Mouse (Mus musculus): ENCODE measurements around the gene Hspd1. TPM values are rescaled to one million over a fixed set of nuclear protein-coding genes. Genes with fewer than 3 reads are reported as not detected.
"Not testable (repeated sequence)": the region's sequence is repeated elsewhere in the genome, so short reads cannot be mapped to it uniquely, and the experiment has no call there.

Gene Hspd1
- polyA plus RNA-seq, 1 experiment = 118 TPM

GRCm38 (mm10) chr1:55130190-55130916, 42.3 kb upstream of the Hspd1 start:
- no peak for TF ChIP-seq POLR2A (IDR thresholded peaks at IDR 0.05; ENCODE audit: borderline replicate concordance, insufficient read depth, low read length)
- no peak for TF ChIP-seq CTCF (IDR thresholded peaks at IDR 0.05; ENCODE audit: borderline replicate concordance, insufficient read depth, low read depth, low read length)
- peaks cover 4% of the 10 kb centered on the region for H3K4me1 ChIP-seq (ENCODE audit: control insufficient read depth, insufficient read depth, low read length)
- 63% methylated on average over 10 of the region's 10 CpGs for WGBS
- H3K27ac ChIP-seq (ENCODE audit: insufficient read depth, low read length) = peak overlapping the region; percentile 81
- H3K4me3 ChIP-seq (replicated peaks; ENCODE audit: insufficient read depth, low read depth, low read length) = peak overlapping the region; percentile 59
- no peaks in the 10 kb centered on the region for H3K27me3 ChIP-seq (ENCODE audit: control insufficient read depth, insufficient read depth, low read length)
- DNase-seq = peak in 1 of 2 experiments; percentile 18

DNA sequence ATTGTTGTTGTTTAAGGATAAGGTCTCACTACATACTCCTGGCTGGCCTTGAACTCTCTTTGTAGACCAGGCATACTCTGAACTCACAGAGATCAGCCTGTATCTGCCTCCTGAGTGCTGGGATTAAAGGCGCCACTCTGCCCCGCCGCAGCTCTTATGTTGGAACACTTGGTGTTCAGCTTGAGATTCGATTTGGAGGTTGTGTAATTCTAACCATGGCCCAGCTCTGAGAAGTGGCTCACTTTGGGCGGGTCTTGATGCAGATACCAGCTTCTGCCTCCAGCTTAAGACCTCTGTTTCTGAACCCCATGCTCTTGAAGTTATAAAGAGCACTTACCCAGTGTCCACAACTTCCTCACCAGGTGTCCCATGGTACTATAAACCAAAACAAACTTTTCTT, 41.7 kb upstream of the Hspd1 start:
- Histone ChIP-seq H3K27ac (ENCODE audit: insufficient read depth, low read length) (no peak overlapping the region), H3K4me3 (replicated peaks; ENCODE audit: insufficient read depth, low read depth, low read length) (no peak overlapping the region), H3K27me3 (ENCODE audit: control insufficient read depth, insufficient read depth, low read length) (no peaks in the 10 kb centered on the region), H3K4me1 (ENCODE audit: control insufficient read depth, insufficient read depth, low read length) (peaks cover 4% of the 10 kb centered on the region)
- WGBS = 92% methylated on average over 5 of the region's 5 CpGs
- DNase-seq = no peak
- TF ChIP-seq CTCF (IDR thresholded peaks at IDR 0.05; ENCODE audit: borderline replicate concordance, insufficient read depth, low read depth, low read length) (no peak), POLR2A (IDR thresholded peaks at IDR 0.05; ENCODE audit: borderline replicate concordance, insufficient read depth, low read length) (no peak)

- not testable (repeated sequence) for H3K4me3 ChIP-seq (replicated peaks; ENCODE audit: insufficient read depth, low read depth, low read length); H3K27ac ChIP-seq (ENCODE audit: insufficient read depth, low read length); H3K4me1 ChIP-seq (ENCODE audit: control insufficient read depth, insufficient read depth, low read length); H3K27me3 ChIP-seq (ENCODE audit: control insufficient read depth, insufficient read depth, low read length); DNase-seq
- WGBS = 98% methylated on average over 2 of the region's 2 CpGs
Observed at GRCm38 (mm10) chr1:55124136-55124535, 36.1 kb upstream of the Hspd1 start.

DNA sequence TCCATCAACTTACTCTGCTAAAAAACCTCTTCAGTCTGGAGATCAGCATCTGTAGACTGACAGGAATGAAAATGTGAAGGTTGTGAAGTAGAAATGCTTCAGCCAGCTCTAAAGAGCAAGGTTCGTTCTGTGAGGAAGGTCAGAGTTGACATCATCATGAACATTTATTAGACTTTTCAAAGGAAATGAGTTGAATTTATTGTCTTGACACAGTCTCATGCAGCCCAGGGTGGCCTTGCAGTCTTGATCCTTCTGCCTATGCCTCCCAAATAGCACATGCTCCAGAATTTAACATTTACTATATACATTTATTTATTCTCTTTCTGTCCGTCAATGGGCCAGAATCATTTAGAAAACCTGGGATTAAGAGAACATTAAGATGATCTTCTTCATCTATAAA, 35.5 kb upstream of the Hspd1 start:
- Histone ChIP-seq H3K27me3 (ENCODE audit: control insufficient read depth, insufficient read depth, low read length) (no peaks in the 10 kb centered on the region), H3K4me3 (replicated peaks; ENCODE audit: insufficient read depth, low read depth, low read length) (no peak overlapping the region), H3K27ac (ENCODE audit: insufficient read depth, low read length) (no peak overlapping the region), H3K4me1 (ENCODE audit: control insufficient read depth, insufficient read depth, low read length) (no peaks in the 10 kb centered on the region)
- TF ChIP-seq POLR2A (IDR thresholded peaks at IDR 0.05; ENCODE audit: borderline replicate concordance, insufficient read depth, low read length) = no peak
- TF ChIP-seq CTCF (IDR thresholded peaks at IDR 0.05; ENCODE audit: borderline replicate concordance, insufficient read depth, low read depth, low read length) = no peak
- 97% methylated on average over 2 of the region's 2 CpGs for WGBS
- DNase-seq = no peak

GRCm38 (mm10) chr1:55123046-55123445, 35.0 kb upstream of the Hspd1 start:
- WGBS = 83% methylated on average over 5 of the region's 5 CpGs
- H3K27me3 ChIP-seq (ENCODE audit: control insufficient read depth, insufficient read depth, low read length) = no peaks in the 10 kb centered on the region

GRCm38 (mm10) chr1:55109066-55109766, 21.2 kb upstream of the Hspd1 start:
- DNase-seq = no peak
- 89% methylated on average over 4 of the region's 4 CpGs for WGBS
- H3K4me3 ChIP-seq (replicated peaks; ENCODE audit: insufficient read depth, low read depth, low read length) = no peak overlapping the region
- no peak for TF ChIP-seq CTCF (IDR thresholded peaks at IDR 0.05; ENCODE audit: borderline replicate concordance, insufficient read depth, low read depth, low read length)
- no peak for TF ChIP-seq POLR2A (IDR thresholded peaks at IDR 0.05; ENCODE audit: borderline replicate concordance, insufficient read depth, low read length)
- H3K4me1 ChIP-seq (ENCODE audit: control insufficient read depth, insufficient read depth, low read length) = no peaks in the 10 kb centered on the region
- H3K27me3 ChIP-seq (ENCODE audit: control insufficient read depth, insufficient read depth, low read length) = no peaks in the 10 kb centered on the region
- H3K27ac ChIP-seq (ENCODE audit: insufficient read depth, low read length) = no peak overlapping the region

More at GRCm38 (mm10) chr1:55123046-55123445, 35.0 kb upstream of the Hspd1 start:
- TF ChIP-seq POLR2A (IDR thresholded peaks at IDR 0.05; ENCODE audit: borderline replicate concordance, insufficient read depth, low read length) (no peak), CTCF (IDR thresholded peaks at IDR 0.05; ENCODE audit: borderline replicate concordance, insufficient read depth, low read depth, low read length) (no peak)
- Histone ChIP-seq H3K27ac (ENCODE audit: insufficient read depth, low read length) (no peak overlapping the region), H3K4me1 (ENCODE audit: control insufficient read depth, insufficient read depth, low read length) (no peaks in the 10 kb centered on the region), H3K4me3 (replicated peaks; ENCODE audit: insufficient read depth, low read depth, low read length) (no peak overlapping the region)
- DNase-seq = no peak

DNA sequence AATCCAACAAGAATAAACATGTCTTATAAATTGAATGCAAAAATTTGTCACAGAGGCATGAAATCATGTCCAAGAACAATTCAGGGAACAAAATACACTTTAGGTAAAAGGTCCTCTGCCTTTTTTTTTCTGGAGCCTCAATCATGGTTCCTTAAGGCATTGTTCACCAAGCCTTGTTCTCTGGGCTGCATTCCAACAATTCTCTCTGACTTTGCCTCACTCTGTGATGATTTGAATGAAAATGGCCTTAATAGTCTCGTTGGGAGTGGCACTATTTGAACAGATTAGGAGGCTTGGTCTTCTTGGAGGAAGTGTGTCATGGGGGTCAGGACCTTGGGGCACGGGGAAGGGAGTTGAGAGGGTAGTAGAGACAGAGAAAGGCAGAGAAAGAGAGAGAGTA, 20.4 kb upstream of the Hspd1 start:
- no peak overlapping the region for H3K27ac ChIP-seq (ENCODE audit: insufficient read depth, low read length)
- TF ChIP-seq CTCF (IDR thresholded peaks at IDR 0.05; ENCODE audit: borderline replicate concordance, insufficient read depth, low read depth, low read length) (no peak), POLR2A (IDR thresholded peaks at IDR 0.05; ENCODE audit: borderline replicate concordance, insufficient read depth, low read length) (no peak)
- H3K27me3 ChIP-seq (ENCODE audit: control insufficient read depth, insufficient read depth, low read length) = no peaks in the 10 kb centered on the region
- 30% methylated on average over 2 of the region's 2 CpGs for WGBS
- H3K4me3 ChIP-seq (replicated peaks; ENCODE audit: insufficient read depth, low read depth, low read length) = no peak overlapping the region
- no peak for DNase-seq
- H3K4me1 ChIP-seq (ENCODE audit: control insufficient read depth, insufficient read depth, low read length) = no peaks in the 10 kb centered on the region

DNA sequence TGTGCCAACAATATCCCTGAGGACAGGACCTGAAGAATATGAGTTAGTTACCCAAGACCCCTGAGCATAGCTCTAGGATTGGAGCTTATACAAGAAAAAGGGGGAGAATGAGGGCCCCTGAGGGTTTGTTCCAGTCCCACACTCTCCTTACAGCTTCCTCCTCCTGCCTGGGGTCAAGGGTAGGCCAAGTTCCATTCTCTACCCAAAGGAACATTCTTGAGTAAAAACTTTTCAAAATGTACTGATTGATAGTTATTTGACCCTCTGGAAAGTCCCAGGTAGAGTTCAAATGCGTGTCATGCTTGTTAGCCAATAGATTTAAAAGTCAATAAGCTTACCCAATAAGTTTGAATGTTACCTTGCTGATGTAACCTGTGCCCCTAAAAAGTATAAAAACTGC, 19.6 kb upstream of the Hspd1 start:
- Histone ChIP-seq H3K27me3 (ENCODE audit: control insufficient read depth, insufficient read depth, low read length) (no peaks in the 10 kb centered on the region), H3K4me1 (ENCODE audit: control insufficient read depth, insufficient read depth, low read length) (no peaks in the 10 kb centered on the region)
- WGBS = 82% methylated on average over 1 of the region's 1 CpGs

More for the DNA sequence above, 19.6 kb upstream of the Hspd1 start:
- Histone ChIP-seq H3K4me3 (replicated peaks; ENCODE audit: insufficient read depth, low read depth, low read length) (no peak overlapping the region), H3K27ac (ENCODE audit: insufficient read depth, low read length) (no peak overlapping the region)
- DNase-seq = no peak
- TF ChIP-seq POLR2A (IDR thresholded peaks at IDR 0.05; ENCODE audit: borderline replicate concordance, insufficient read depth, low read length) (no peak), CTCF (IDR thresholded peaks at IDR 0.05; ENCODE audit: borderline replicate concordance, insufficient read depth, low read depth, low read length) (no peak)
